Mouse (Mus musculus) forebrain, embryonic 16.5 days (tissue): ENCODE results near the gene Acox1. TPM values are rescaled to one million over a fixed set of nuclear protein-coding genes. Genes with fewer than 3 reads are reported as not detected.

Experiments
- ATAC-seq: fragments of 200-750 bp; cut with Nextera tagmentation; 2 replicates; pipeline ENCODE4 v1.8.0; 2017; ENCODE audit warnings: mild to moderate bottlenecking, moderate library complexity
- H3K27ac ChIP-seq: fragments of 300-500 bp; sonication (generic); 2 replicates; pipeline ENCODE4 v1.5.1; 2014; ENCODE audit warnings: low read length, control low read depth
- H3K27me3 ChIP-seq: fragments of 300-500 bp; sonication (generic); replicated peaks from 2 replicates; pipeline ENCODE4 v1.6.1; 2014; ENCODE audit warnings: low read length; ENCODE audit not compliant: control insufficient read depth, insufficient read depth
- H3K36me3 ChIP-seq: fragments of 300-500 bp; sonication (generic); 2 replicates; pipeline ENCODE4 v1.6.1; 2014; ENCODE audit not compliant: control insufficient read depth, insufficient read depth
- H3K4me1 ChIP-seq: fragments of 300-500 bp; sonication (generic); replicated peaks from 2 replicates; pipeline ENCODE4 v1.6.1; 2014; ENCODE audit warnings: low read length; ENCODE audit not compliant: control insufficient read depth, insufficient read depth
- H3K4me2 ChIP-seq: fragments of 300-500 bp; sonication (generic); 2 replicates; pipeline ENCODE4 v1.6.1; 2014; ENCODE audit warnings: mild to moderate bottlenecking, low read length, control low read depth
- H3K4me3 ChIP-seq: fragments of 300-500 bp; sonication (generic); replicated peaks from 2 replicates; pipeline ENCODE4 v1.5.1; 2014; ENCODE audit warnings: mild to moderate bottlenecking, low read length, control low read depth
- H3K9ac ChIP-seq: fragments of 300-500 bp; sonication (generic); replicated peaks from 2 replicates; pipeline ENCODE4 v1.6.1; 2014; ENCODE audit warnings: low read depth, low read length, control low read depth
- H3K9me3 ChIP-seq: fragments of 300-500 bp; sonication (generic); 2 replicates; pipeline ENCODE4 v1.6.1; 2016; ENCODE audit warnings: low read length; ENCODE audit not compliant: control insufficient read depth
- WGBS: fragments of 180-500 bp; shearing (Covaris S2); extraction: QIAGEN DNeasy Blood & Tissue Kit; methylation state at CpG from one replicate; pipeline ENCODE4 v1.1.7; 2014; 5-methylcytosine and 5-hydroxymethylcytosine counted together
- polyA plus RNA-seq: library from polyadenylated mRNA; unstranded; fragments of >200 nt; fragmentation: Nextera tagmentation; extraction: Ambion mirVana; gene quantifications from 2 replicates; pipeline ENCODE4 v1.2.1, GENCODE M21; 2015

Acox1 gene
- polyA plus RNA-seq, 1 experiment from 2014 or later = 62.8 TPM

- WGBS = 63% methylated on average over 10 of the region's 10 CpGs
- peak; percentile 50; the same call in 1 of the 2 replicates for ATAC-seq
Measured at GRCm38 (mm10) chr11:116162146-116162545, 36.7 kb downstream of the Acox1 start.

GRCm38 (mm10) chr11:116161312-116161711 is 37.5 kb downstream of the Acox1 start:
- ATAC-seq = no peak
- H3K4me2 ChIP-seq = no peak overlapping the region
- no peak overlapping the region for H3K27ac ChIP-seq
- H3K4me1 ChIP-seq = peaks cover 9% of the 10 kb centered on the region
- peaks cover 16% of the 10 kb centered on the region for H3K36me3 ChIP-seq
- no peak overlapping the region for H3K4me3 ChIP-seq
- WGBS = 73% methylated on average over 12 of the region's 12 CpGs
- H3K27me3 ChIP-seq = no peaks in the 10 kb centered on the region
- no peak overlapping the region for H3K9ac ChIP-seq
- H3K9me3 ChIP-seq = no peaks in the 10 kb centered on the region

More at GRCm38 (mm10) chr11:116162146-116162545, 36.7 kb downstream of the Acox1 start:
- Histone ChIP-seq H3K9me3 (no peaks in the 10 kb centered on the region), H3K27me3 (no peaks in the 10 kb centered on the region), H3K4me1 (peaks cover 17% of the 10 kb centered on the region), H3K36me3 (peaks cover 11% of the 10 kb centered on the region), H3K9ac (no peak overlapping the region), H3K27ac (no peak overlapping the region), H3K4me2 (no peak overlapping the region), H3K4me3 (no peak overlapping the region)

GRCm38 (mm10) chr11:116150960-116151359 is 47.9 kb downstream of the Acox1 start:
- peaks cover 49% of the 10 kb centered on the region for H3K36me3 ChIP-seq
- no peak overlapping the region for H3K4me2 ChIP-seq
- no peak overlapping the region for H3K27ac ChIP-seq
- H3K9me3 ChIP-seq = no peaks in the 10 kb centered on the region
- 98% methylated on average over 2 of the region's 2 CpGs for WGBS
- H3K4me1 ChIP-seq = no peaks in the 10 kb centered on the region
- H3K4me3 ChIP-seq = no peak overlapping the region
- ATAC-seq = no peak
- H3K27me3 ChIP-seq = no peaks in the 10 kb centered on the region
- no peak overlapping the region for H3K9ac ChIP-seq

- no peak overlapping the region for H3K9ac ChIP-seq
- ATAC-seq = no peak
- H3K4me3 ChIP-seq = no peak overlapping the region
- 87% methylated on average over 6 of the region's 6 CpGs for WGBS
- no peak overlapping the region for H3K4me2 ChIP-seq
- no peaks in the 10 kb centered on the region for H3K4me1 ChIP-seq
- H3K27me3 ChIP-seq = no peaks in the 10 kb centered on the region
- H3K27ac ChIP-seq = no peak overlapping the region
- H3K9me3 ChIP-seq = no peaks in the 10 kb centered on the region
- peaks cover 55% of the 10 kb centered on the region for H3K36me3 ChIP-seq
Measured at GRCm38 (mm10) chr11:116149341-116149740, 49.5 kb downstream of the Acox1 start.

- no peak overlapping the region for H3K27ac ChIP-seq
Measured at GRCm38 (mm10) chr11:116148761-116149221, 50.1 kb downstream of the Acox1 start.

GRCm38 (mm10) chr11:116146294-116146985 is 52.4 kb downstream of the Acox1 start:
- peak; percentile 63; the same call in 1 of the 2 replicates for ATAC-seq
- H3K9me3 ChIP-seq = no peaks in the 10 kb centered on the region

More at GRCm38 (mm10) chr11:116148761-116149221, 50.1 kb downstream of the Acox1 start:
- ATAC-seq = no peak
- H3K4me1 ChIP-seq = no peaks in the 10 kb centered on the region
- H3K4me2 ChIP-seq = no peak overlapping the region
- no peak overlapping the region for H3K9ac ChIP-seq
- H3K27me3 ChIP-seq = no peaks in the 10 kb centered on the region
- no peak overlapping the region for H3K4me3 ChIP-seq
- no peaks in the 10 kb centered on the region for H3K9me3 ChIP-seq
- WGBS = 72% methylated on average over 20 of the region's 20 CpGs
- peaks cover 51% of the 10 kb centered on the region for H3K36me3 ChIP-seq

GRCm38 (mm10) chr11:116145481-116146293 is 53.2 kb downstream of the Acox1 start:
- Histone ChIP-seq H3K36me3 (peaks cover 34% of the 10 kb centered on the region), H3K4me1 (no peaks in the 10 kb centered on the region), H3K4me3 (no peak overlapping the region), H3K27me3 (no peaks in the 10 kb centered on the region), H3K27ac (peak overlapping the region; percentile 53), H3K9ac (0 out of 2 replicates have a peak overlapping the region, but pooled peaks have one; percentile 3), H3K9me3 (no peaks in the 10 kb centered on the region), H3K4me2 (no peak overlapping the region)
- WGBS = 51% methylated on average over 17 of the region's 18 CpGs
- ATAC-seq = peak; percentile 18; the same call in 1 of the 2 replicates

More at GRCm38 (mm10) chr11:116146294-116146985, 52.4 kb downstream of the Acox1 start:
- Histone ChIP-seq H3K27me3 (no peaks in the 10 kb centered on the region), H3K36me3 (peaks cover 42% of the 10 kb centered on the region), H3K4me1 (no peaks in the 10 kb centered on the region), H3K4me3 (no peak overlapping the region), H3K4me2 (no peak overlapping the region), H3K9ac (0 out of 2 replicates have a peak overlapping the region, but pooled peaks have one; percentile 3), H3K27ac (no peak overlapping the region)
- WGBS = 75% methylated on average over 25 of the region's 25 CpGs

GRCm38 (mm10) chr11:116143468-116143867 is 55.4 kb downstream of the Acox1 start:
- no peak overlapping the region for H3K27ac ChIP-seq
- no peaks in the 10 kb centered on the region for H3K9me3 ChIP-seq
- peaks cover 27% of the 10 kb centered on the region for H3K36me3 ChIP-seq
- ATAC-seq = no peak
- no peak overlapping the region for H3K4me2 ChIP-seq
- no peaks in the 10 kb centered on the region for H3K27me3 ChIP-seq
- H3K4me1 ChIP-seq = no peaks in the 10 kb centered on the region
- no peak overlapping the region for H3K9ac ChIP-seq
- no peak overlapping the region for H3K4me3 ChIP-seq
- WGBS = 89% methylated on average over 3 of the region's 3 CpGs
